ENCODE assay signal across 8 mouse cellular contexts in the genomic region with DNA sequence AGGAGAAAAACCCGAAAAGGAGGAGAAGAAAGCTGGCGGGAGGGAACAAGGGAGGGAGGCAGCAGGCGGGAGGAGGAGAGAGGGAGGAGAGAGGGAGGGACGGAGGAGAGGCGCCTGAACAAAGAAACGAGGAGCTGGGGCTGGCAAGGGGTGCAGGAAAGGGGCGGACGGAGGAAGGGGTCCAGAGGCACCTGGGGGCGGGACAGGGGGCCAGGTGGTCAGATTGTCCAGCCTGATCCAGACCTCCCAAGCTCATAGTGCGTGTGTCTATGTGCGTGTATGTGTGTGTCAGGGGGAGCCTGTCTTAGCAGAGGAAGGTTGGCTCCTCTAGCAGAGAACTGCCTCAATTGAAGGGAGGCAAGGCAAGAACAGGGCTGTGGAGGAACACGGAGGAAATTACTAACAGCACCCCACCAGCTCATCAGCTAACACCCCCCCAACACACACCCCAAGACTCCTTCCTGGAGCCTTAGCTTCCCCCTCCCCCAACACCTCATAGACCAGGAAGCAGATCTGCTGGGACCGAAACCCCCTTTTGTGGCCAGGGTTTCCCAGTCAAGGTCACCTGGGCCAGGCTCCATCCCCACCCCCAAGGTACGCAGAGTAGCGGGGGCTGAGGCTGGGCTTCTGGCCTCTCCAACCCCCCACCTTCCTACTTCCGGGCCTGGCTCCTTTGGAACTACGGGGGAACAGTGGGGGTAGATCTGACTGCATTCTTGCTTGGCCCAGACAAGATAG. TPM values are rescaled to one million over a fixed set of nuclear protein-coding genes. Genes with fewer than 3 reads are reported as not detected.
A peak's percentile ranks its signal among the peaks of the same experiment; 100 is the strongest.
DNase-seq lines count a peak whose midpoint lies in the region; ATAC-seq and TF ChIP-seq lines count a peak whose summit lies in the region.

No protein-coding gene starts in this region.

- peaks cover 43% of the 10 kb centered on the region for H3K4me1 ChIP-seq in kidney, postnatal 0 days (replicated peaks; ENCODE audit: insufficient read depth, low read length)
- peaks cover 21% of the 10 kb centered on the region for H3K4me1 ChIP-seq in heart, embryonic 16.5 days (ENCODE audit: control insufficient read depth, insufficient read depth, low read length)
- peaks cover 11% of the 10 kb centered on the region for H3K4me1 ChIP-seq in liver, embryonic 16.5 days (ENCODE audit: control insufficient read depth, low read depth, low read length)

- WGBS in kidney, postnatal 0 days: 6% methylated on average over 16 of the region's 17 CpGs
- 6% methylated on average over 17 of the region's 17 CpGs for WGBS in heart, embryonic 16.5 days
- WGBS in liver, embryonic 16.5 days (ENCODE audit: insufficient replicate concordance): 6% methylated on average over 17 of the region's 17 CpGs

- H3K36me3 ChIP-seq in kidney, postnatal 0 days (ENCODE audit: insufficient read depth, low read length): no peaks in the 10 kb centered on the region; the same call in 1 of the 2 replicates
- H3K36me3 ChIP-seq in heart, embryonic 16.5 days (ENCODE audit: control insufficient read depth, insufficient read depth): no peaks in the 10 kb centered on the region
- no peaks in the 10 kb centered on the region for H3K36me3 ChIP-seq in liver, embryonic 16.5 days (ENCODE audit: control insufficient read depth, insufficient read depth)

- H3K4me2 ChIP-seq in kidney, postnatal 0 days (ENCODE audit: low read length): peak overlapping the region; percentile 97
- H3K4me2 ChIP-seq in heart, embryonic 16.5 days (ENCODE audit: low read depth, low read length): peak overlapping the region; percentile 97
- peak overlapping the region; percentile 89 for H3K4me2 ChIP-seq in liver, embryonic 16.5 days (ENCODE audit: low read depth, low read length)

- H3K9ac ChIP-seq in kidney, postnatal 0 days (ENCODE audit: low read depth, low read length): peak overlapping the region; percentile 93
- peak overlapping the region; percentile 55 for H3K9ac ChIP-seq in heart, embryonic 16.5 days (ENCODE audit: low read length)
- no peak overlapping the region for H3K9ac ChIP-seq in liver, embryonic 16.5 days (ENCODE audit: low read depth, low read length)

- DNase-seq in kidney, postnatal 0 days (ENCODE audit: low spot score): peak; percentile 69
- DNase-seq in kidney, postnatal 25 days: no peak
- peak; percentile 50 for DNase-seq in brain, adult 2 months (ENCODE audit: low read depth, low spot score)
- DNase-seq in adrenal gland, postnatal 4 days (ENCODE audit: low spot score in 2 of 2): no peak
- DNase-seq in ovary, postnatal 36 days (ENCODE audit: low spot score): no peak
- DNase-seq in left cerebral cortex, adult 8-10 months (ENCODE audit: low spot score in 2 of 2): no peak

- peak overlapping the region; percentile 75 for H3K4me3 ChIP-seq in kidney, postnatal 0 days (replicated peaks; ENCODE audit: low read depth, low read length)
- H3K4me3 ChIP-seq in heart, embryonic 16.5 days (ENCODE audit: low read length): peak overlapping the region; percentile 72
- H3K4me3 ChIP-seq in liver, embryonic 16.5 days (ENCODE audit: low read depth, low read length): peak overlapping the region; percentile 60; the same call in 1 of the 2 replicates

- no peak for TF ChIP-seq CTCF in kidney, postnatal 0 days (IDR thresholded peaks at IDR 0.05; ENCODE audit: low read depth)

- no peaks in the 10 kb centered on the region for H3K9me3 ChIP-seq in kidney, postnatal 0 days (replicated peaks; ENCODE audit: low read length)
- no peaks in the 10 kb centered on the region for H3K9me3 ChIP-seq in heart, embryonic 16.5 days (replicated peaks; ENCODE audit: control insufficient read depth, low read length)
- no peaks in the 10 kb centered on the region for H3K9me3 ChIP-seq in liver, embryonic 16.5 days (replicated peaks; ENCODE audit: control insufficient read depth, low read length)

- peak overlapping the region; percentile 39 for H3K27ac ChIP-seq in kidney, postnatal 0 days
- H3K27ac ChIP-seq in heart, embryonic 16.5 days (ENCODE audit: low read length): no peak overlapping the region
- H3K27ac ChIP-seq in liver, embryonic 16.5 days (ENCODE audit: low read length): no peak overlapping the region

- no peak for ATAC-seq in kidney, postnatal 0 days (replicated peaks; ENCODE audit: low FRiP score, low read depth)
- no peak for ATAC-seq in heart, embryonic 16.5 days (replicated peaks; ENCODE audit: extremely low read depth, insufficient read depth, low FRiP score)
- ATAC-seq in liver, embryonic 16.5 days (ENCODE audit: low read depth): no peak

- no peaks in the 10 kb centered on the region for H3K27me3 ChIP-seq in kidney, postnatal 0 days (ENCODE audit: insufficient read depth, low read length)
- peaks cover 27% of the 10 kb centered on the region for H3K27me3 ChIP-seq in heart, embryonic 16.5 days (ENCODE audit: control insufficient read depth, insufficient read depth, low read length)
- H3K27me3 ChIP-seq in liver, embryonic 16.5 days (ENCODE audit: control insufficient read depth, insufficient read depth, low read depth, low read length): peaks cover 73% of the 10 kb centered on the region

RNA-seq across cellular contexts. Expression of a gene that starts 2.4 kb away (rescaled TPM):
- 16.2 and 17.3 TPM in 2 replicates for polyA plus RNA-seq in kidney, postnatal 0 days (2015; fragmentation: Nextera tagmentation; extraction: Ambion mirVana)
- 3.9 and 4.7 TPM in 2 replicates for polyA plus RNA-seq in heart, embryonic 16.5 days (2015; fragmentation: Nextera tagmentation; extraction: Ambion mirVana)
- polyA plus RNA-seq in liver, embryonic 16.5 days (2015; fragmentation: Nextera tagmentation; extraction: Ambion mirVana): 0.41 and 0.86 TPM in 2 replicates
- 10 to 100 TPM; 28.9 to 32.8 TPM for total RNA-seq in adrenal gland, postnatal 4 days (2021)
- 10 to 100 TPM; 14.5 to 17.6 (median 16.0) TPM for total RNA-seq in left cerebral cortex, adult 8-10 months (2022)

RNA-seq across cellular contexts. Expression of a gene that starts 28.4 kb away (rescaled TPM):
- 0.89 and 1.2 TPM in 2 replicates for polyA plus RNA-seq in kidney, postnatal 0 days (2015; fragmentation: Nextera tagmentation; extraction: Ambion mirVana)
- 0.39 TPM in 2 replicates for polyA plus RNA-seq in heart, embryonic 16.5 days (2015; fragmentation: Nextera tagmentation; extraction: Ambion mirVana)
- 1.1 and 1.3 TPM in 2 replicates for polyA plus RNA-seq in liver, embryonic 16.5 days (2015; fragmentation: Nextera tagmentation; extraction: Ambion mirVana)
- total RNA-seq in adrenal gland, postnatal 4 days (2021): 1 to 10 TPM in 1 of 2 experiments, under 1 TPM in 1; 0.73 to 1.6 TPM
- 1 to 10 TPM in 1 of 4 experiments, under 1 TPM in 3; 0.32 to 1.0 (median 0.62) TPM for total RNA-seq in left cerebral cortex, adult 8-10 months (2022)

RNA-seq across cellular contexts. Expression of a gene that starts 38.5 kb away (rescaled TPM):
- 12.9 and 14.7 TPM in 2 replicates for polyA plus RNA-seq in kidney, postnatal 0 days (2015; fragmentation: Nextera tagmentation; extraction: Ambion mirVana)
- polyA plus RNA-seq in heart, embryonic 16.5 days (2015; fragmentation: Nextera tagmentation; extraction: Ambion mirVana): 3.3 and 3.9 TPM in 2 replicates
- polyA plus RNA-seq in liver, embryonic 16.5 days (2015; fragmentation: Nextera tagmentation; extraction: Ambion mirVana): 60.1 and 75.2 TPM in 2 replicates
- total RNA-seq in adrenal gland, postnatal 4 days (2021): 10 to 100 TPM; 10.1 to 37.4 TPM
- 10 to 100 TPM; 82.5 to 94.5 (median 86.9) TPM for total RNA-seq in left cerebral cortex, adult 8-10 months (2022)

Comparison
In these comparisons a context has a peak if more than half of its experiments do, and no peak if none do; other contexts are left out.
1. DNase-seq: peak in kidney, postnatal 0 days (single experiment) and brain, adult 2 months (single experiment); none in kidney, postnatal 25 days (0 of 2), adrenal gland, postnatal 4 days (0 of 2), ovary, postnatal 36 days (single experiment) and left cerebral cortex, adult 8-10 months (0 of 2).
2. Peak in every context shown above with its lines, with median percentiles within 50 percentile points of each other: H3K4me2 ChIP-seq and H3K4me3 ChIP-seq.